Mouse (Mus musculus): ENCODE measurements around the gene Fam160a2.
A peak's percentile ranks its signal among the peaks of the same experiment; 100 is the strongest.

Gene Fam160a2

DNA sequence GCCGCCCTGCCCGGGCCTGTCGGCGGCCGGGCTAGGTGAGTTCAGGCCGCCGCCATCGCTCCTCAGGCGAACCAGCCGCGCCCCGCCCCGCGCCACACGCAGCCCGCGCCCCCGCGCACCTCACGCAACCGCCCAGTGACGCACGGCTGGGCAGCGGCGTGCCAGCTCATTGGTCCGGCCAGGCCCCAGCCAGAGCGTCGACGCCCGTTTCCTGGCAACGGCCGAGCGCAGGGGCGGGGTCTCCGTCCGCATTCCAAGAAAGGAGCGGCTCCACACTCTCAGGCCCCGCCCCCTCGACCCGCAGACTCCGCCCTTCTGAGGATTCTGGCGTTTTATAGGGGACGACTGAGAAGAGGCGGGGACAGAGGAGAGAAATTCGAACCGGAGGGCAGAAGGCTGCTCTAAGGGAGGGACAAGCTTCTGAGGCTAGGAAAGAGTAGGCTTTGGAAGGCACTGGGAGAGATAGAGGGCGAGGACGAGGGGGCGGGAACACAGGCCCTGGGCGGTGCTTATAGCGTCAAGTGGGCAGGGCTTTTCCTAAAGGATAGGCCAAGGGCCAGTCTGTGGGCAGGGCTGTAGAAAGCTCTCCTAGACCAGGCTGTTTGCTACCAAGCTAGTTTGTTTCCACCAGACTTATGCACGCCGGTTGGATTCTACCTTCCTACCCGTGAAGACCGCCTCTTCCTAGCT lies at the start of gene Fam160a2:
Gene Fam160a2, minus strand, starts transcription at position 120 of the 690 bp plus-strand sequence.
- peak; percentile 97 for DNase-seq (ENCODE audit: low read depth, low spot score)

DNA sequence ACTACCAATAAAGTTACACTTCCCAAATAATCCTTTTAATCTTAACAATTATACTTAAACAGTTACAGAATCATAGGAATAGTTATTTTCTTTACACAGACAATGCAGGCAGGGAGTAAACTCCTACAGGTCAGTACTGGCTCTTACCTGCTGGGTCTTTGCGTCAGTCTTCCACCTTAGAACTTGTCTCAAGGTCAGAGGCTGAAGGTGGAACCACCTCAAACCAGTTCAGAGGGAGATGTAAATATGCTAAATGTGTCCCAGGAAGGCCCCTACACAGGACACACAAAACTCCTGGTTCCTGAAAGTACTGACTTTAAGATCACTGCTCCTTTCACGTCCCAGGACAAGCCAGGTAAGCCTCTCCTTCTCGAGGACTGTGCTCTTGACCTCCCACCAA lies 45.2 kb upstream of the Fam160a2 start:
- no peak for DNase-seq (ENCODE audit: low read depth, low spot score)

DNA sequence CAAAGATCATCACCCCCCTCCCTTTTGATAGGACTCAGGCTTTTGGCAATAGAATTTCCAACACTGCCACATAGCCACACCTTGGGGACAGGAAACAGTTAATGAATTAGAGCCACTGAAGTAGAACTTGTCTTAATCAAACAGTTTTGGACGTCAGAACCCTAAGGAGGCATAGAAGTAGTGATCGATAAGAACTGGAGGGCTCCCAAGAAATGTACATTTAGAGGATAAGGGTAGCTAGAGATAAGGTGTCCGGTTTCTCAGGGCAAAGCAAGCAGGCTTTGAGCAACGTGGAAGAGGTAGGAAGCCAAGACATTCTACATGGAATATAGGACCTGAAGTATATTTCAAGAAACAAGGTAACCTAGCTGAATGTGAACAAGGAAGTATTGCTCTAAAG lies 41.6 kb upstream of the Fam160a2 start:
- no peak for DNase-seq (ENCODE audit: low read depth, low spot score)

DNA sequence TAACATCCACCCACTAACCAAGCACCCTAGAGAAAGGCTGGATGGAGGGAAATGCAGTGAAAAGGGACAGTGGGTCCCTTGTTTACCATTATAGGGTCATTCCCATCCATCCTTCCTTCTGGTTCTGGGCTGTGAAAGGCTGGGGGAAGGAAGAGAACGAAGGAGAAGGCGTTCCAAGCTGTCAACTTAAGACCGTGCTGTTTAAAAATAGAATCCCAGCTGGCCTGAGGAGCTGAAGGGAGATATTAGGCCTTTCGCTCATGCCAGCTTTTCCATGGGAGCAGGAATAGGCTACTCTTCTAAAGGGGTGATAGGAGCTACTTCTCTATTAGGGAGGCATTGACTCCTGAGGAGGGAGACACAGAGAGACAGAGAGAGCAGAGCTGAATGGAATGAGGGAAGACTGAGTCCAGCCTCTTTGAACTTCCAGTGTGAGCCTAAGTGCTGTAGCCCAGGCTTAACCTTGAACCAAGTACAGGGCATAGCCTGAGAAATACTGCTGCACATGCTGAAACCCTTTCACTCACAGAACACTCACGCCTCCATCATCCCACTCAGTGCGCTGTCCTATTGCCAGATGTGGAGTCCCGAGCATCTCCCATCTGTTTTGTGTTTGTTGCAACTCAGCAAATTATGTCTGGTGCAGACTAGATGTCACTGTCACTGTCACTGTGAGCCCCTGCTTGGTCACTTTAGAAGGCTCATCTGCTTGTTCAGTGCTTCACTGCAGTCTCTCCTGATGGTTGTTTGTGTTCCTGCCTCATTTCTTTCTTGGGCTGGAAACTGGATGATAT lies 38.3 kb upstream of the Fam160a2 start:
- no peak for DNase-seq (ENCODE audit: low read depth, low spot score)

DNA sequence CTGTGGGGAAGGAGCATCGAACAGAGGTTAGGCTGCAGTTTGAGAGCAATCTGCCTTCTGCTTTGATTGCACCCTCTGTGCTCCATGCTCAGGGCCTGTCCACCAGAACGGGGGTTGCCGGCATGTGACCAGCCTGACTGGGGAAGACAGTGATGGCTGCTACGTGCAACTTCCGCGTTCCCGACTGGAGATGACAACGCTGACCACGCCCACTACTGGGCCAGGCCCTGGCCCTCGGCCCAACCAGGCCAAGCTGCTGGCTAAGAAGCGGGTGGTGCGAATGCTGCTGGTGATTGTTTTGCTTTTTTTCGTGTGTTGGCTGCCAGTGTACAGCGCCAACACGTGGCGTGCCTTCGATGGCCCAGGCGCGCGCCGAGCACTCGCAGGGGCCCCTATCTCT lies 34.9 kb upstream of the Fam160a2 start:
- no peak for DNase-seq (ENCODE audit: low read depth, low spot score)

DNA sequence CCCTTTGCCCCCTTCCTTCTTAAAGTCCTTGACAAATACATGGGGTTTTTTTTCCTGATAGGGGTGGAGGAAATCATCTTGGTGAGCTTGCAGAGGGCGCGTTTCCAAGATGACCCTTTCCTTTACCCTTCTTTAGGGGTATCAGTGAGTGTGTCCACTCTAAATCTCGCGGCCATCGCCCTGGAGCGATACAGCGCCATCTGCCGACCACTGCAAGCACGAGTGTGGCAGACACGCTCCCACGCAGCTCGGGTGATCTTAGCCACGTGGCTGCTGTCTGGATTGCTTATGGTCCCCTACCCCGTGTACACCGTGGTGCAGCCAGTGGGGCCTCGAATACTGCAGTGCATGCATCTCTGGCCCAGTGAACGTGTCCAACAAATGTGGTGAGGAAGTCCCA lies 34.0 kb upstream of the Fam160a2 start:
- DNase-seq (ENCODE audit: low read depth, low spot score): no peak

DNA sequence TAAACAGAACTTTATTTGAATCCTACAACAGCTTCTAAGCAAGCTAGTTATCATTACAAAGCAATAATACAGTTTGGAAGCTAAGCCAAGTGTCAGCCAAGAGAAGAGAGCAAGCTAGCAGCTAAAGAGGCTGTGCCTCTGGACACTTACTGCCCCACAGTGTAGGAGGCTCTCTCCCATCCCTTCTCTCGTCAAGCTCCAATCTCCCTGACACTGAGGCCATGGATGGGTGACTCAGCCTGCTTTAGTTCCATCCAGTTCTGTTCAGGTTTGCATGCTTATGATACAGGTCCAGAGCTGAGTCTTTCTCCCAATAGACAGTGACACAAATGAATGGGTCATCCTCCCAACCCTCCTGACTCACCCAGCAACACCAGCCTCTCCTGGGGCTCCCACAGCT lies 32.2 kb upstream of the Fam160a2 start:
- no peak for DNase-seq (ENCODE audit: low read depth, low spot score)

DNA sequence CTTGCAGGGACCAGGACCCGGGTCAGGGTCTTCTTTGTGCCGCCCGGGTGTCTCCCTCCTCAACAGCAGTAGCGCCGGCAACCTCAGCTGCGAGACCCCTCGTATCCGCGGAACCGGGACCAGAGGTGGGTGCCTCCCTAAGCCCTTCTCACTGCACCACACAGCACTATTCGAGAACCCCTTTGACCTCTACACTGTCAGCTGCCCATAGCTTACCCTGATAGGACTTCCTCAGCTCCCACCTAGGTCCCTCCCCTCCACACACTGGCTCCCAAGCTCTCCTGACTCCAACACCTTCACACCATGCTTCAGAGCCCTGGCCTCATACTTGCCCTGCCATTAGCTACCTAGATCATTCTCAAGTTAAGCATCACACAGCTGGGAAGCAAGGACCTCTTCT lies 26.2 kb upstream of the Fam160a2 start:
- no peak for DNase-seq (ENCODE audit: low read depth, low spot score)

DNA sequence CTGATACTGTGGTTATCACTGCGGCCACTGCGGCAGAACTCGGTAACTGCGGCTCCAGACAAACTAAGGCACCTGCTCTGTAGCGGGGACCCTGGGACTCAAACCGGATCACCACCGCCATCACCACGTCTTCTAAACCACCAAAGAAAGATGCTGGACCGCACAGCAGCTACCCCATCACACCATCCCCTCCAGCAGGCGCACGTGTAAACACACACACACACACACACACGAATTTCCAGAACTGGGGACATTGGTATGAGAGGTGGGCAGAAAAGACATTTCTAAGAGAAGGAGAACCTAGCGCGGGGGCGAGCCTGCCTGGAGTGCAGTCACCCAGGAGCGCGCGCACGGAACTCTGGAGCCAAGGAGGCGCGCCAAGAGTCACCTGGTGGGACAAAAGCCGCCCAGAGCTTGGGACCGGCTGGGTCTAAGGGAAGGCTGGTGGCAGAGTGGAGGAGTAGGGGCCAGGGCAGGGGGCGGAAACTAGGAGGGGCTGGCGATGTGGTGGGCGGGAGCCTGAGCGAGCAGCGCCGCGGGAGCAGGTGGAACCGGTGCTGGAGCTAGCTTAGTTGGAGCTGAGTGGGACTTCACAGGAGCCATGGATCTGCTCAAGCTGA lies 25.7 kb upstream of the Fam160a2 start, which contains the start of gene Cckbr:
Gene Cckbr, plus strand, starts transcription at position 308 of the 620 bp plus-strand sequence.
- no peak for DNase-seq (ENCODE audit: low read depth, low spot score)

DNA sequence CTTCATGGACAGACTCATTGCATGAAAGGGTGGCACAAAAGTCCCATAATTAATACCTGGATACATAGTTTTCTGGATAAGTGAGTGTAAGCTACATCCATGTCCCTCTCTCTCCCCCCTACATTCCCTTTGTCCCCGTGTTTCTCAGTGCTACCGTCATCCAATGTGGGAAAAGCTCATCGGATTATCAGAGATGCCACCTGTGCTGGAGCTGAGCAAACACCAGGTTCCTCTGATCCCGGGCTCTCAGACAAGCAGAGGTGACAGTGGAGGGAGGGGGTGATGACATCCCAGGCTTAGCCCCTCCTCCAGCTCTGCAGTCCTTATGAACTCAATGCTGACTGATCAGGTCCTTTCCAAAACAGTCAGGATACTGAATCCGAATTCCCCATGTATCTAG lies 24.5 kb upstream of the Fam160a2 start:
- DNase-seq (ENCODE audit: low read depth, low spot score): no peak

DNA sequence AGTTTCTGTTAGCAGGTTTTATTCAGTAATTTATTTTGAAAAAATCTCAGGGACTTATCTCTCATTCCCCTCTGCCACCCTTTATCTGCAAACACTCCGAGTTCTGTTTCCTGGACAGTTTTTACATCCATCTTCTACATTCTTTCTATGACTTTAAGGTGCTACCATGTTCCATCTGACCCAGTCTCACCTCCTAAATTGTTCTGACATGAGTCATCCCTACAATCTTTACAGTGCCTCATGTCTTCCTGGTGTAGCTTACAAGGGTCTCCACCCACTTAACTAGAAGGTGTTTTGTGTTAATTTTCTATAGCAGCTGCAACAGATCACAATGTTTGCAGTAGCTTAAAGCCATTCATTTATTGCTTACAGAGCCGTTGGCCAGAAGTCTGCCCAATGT lies 21.0 kb upstream of the Fam160a2 start:
- DNase-seq (ENCODE audit: low read depth, low spot score): no peak

DNA sequence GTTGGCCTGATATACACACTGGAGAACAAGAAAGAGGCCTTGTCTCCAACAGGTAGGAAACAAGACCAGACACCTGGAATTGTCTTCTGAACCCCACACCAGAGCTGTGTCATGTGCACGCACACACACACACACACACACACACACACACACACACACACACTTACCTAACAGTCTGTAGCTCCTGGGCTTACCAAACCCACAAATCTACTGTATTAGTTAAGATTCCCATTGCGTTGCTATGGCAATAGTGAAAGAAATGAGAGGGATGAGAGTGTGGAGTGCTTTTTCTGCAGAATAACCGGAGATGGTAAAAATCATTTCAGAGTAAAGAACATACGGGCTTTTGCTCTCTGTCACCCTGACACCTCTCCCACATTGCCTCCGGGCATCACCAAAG lies 18.3 kb upstream of the Fam160a2 start:
- no peak for DNase-seq (ENCODE audit: low read depth, low spot score)

DNA sequence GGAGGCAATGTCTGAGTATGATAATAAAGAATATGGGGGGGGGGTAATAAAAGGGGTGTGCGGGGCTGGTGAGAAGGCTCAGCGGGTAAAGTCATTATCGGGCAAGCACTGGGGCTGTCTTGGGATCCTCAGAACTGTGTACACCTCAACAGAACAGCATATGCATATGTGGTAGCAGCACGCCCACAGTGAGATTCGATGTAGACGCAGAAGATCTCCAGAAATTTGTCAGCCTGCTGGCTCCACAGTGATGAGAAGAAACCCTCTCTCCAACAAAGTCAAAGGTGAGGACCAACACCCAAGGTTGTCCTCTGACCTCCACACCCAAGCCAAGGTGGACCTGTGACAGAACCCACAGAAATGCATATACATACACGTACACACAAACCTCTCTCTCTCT lies 16.7 kb upstream of the Fam160a2 start:
- DNase-seq (ENCODE audit: low read depth, low spot score): no peak

DNA sequence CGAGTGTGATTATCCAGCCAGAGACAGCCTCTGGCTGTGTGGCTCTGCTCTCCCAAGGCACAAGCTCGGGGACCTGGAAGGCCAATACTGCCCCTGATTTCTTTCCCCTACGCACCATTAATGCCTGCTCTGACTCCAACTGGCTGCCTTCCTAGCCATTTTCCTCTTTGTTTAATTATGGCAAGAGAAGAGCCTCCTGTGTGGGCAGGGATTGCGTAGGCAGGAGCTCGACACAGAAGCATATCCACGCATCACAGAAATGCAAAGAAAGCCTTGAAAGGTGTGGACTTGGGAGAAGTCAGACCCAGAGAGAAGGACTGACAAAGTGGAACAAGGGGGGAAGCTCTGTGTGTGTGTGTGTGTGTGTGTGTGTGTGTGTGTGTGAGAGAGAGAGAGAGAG lies 14.5 kb upstream of the Fam160a2 start:
- no peak for DNase-seq (ENCODE audit: low read depth, low spot score)

DNA sequence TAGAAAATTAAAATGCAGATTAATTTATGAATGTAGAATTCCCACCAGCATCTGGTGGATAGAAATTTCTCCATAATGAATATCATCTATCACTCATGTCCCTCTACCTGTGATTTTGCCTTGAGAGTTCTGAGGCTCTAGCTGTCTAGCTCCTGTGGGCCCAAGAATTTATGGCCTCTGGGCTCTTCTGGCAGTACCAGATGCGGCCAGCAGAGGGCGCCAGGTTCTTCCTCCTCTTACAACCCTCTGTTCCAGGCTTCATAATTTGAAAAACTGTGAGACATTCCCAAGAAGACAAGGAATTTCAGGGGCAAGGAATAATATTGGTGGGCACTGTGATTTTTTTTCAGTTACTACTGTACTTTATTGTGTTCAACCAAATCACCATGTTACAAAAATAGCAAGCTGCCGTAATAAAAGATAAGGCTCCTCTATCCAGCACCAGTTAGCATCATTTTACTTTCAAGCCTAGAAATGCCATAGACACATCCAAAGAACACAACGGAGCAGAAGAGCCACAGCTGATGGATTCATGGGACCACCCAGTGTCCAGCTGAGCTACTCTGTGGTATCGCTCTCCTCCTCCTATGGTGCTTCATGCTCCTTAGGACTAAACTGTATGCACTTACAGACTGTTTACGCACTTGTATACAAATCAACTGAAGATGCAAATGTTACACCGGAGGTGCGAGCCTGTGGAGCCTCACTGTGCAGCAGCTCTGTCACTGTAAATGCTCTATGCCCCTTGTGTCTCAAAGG lies 12.2 kb upstream of the Fam160a2 start:
- peak; percentile 53 for DNase-seq (ENCODE audit: low read depth, low spot score)

DNA sequence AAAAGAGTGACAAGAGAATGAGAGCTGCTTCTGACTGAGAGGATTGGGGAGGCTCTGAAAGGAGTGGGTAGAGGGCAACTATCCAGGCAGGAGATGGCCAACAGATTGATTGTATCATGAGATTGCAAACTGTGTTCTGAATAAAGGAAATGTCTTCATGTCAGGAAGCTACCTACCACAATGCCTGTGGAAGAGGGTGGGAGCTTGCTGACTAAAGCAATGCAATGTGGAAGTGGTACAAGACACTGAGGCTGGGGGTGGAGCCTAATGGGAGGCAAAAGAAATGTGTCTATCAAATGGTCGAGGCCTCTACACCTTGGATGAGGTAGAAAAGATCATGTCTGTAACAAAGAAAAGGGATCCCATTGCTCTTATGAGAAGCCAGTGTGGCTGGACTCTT lies 6.5 kb upstream of the Fam160a2 start:
- no peak for DNase-seq (ENCODE audit: low read depth, low spot score)

DNA sequence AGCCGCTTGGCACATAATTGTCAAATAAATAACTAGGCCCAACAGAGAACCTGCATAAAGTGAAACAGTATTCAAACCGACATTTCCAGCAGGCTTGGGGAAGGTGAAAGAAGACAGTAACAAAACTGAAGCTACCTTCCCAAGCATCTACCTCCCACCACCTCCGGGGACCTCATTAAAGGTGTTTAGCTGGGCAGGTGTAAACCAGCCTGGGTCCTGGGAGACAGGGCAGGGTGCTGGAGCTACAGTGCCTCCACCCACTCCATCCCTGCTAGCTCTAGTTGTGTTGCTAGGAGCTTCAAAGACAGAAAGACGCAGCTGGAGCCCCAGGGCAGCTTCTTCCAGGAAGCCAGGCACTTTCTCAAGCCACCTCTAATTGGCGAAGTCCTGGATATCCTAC lies 4.4 kb upstream of the Fam160a2 start, which contains the start of gene Cnga4:
Gene Cnga4, plus strand, starts transcription at position 301 of the 400 bp plus-strand sequence.
- no peak for DNase-seq (ENCODE audit: low read depth, low spot score)

DNA sequence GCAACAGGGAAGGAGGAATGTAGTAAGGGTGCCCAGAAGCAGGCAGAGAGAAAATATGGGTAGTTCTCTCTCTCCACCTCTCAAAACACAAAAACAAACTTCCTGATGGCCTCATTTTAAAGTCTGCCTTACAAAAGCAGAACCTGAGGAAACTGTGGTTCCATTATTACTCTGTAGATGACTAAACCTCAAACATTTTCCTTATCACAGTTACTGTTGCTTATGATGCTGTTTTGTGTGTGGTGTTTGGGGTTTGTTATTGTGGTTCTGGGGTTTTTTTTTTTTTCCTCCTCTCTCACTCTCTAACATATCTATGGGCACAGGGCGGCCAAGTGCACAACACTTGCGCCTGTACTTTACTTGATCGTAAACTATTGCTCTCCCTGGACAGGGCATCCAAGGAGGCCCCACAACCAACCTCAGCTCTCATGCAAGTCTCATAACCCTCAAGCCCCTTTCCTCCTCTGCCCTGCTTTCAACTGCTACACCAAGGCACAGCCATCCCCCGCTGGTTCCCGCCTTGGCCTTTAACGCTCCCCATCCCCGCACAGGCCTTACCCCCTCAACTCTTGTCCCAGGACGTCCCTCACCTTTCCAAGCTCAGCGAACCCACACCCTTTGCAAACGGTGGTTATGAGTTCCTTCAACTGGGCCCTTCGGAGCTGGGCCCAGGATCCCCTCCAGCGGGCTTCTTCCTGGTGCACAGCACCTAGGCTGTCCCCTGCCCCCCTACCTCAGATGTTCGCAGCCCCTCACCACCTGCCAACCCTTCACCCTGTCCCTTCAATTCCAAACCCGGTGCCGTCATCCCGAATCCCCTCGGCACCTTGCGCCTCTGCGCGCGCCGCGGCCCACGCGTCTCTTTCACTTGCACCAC lies 558 bp downstream of the Fam160a2 start:
- DNase-seq (ENCODE audit: low read depth, low spot score): peak; percentile 77

DNA sequence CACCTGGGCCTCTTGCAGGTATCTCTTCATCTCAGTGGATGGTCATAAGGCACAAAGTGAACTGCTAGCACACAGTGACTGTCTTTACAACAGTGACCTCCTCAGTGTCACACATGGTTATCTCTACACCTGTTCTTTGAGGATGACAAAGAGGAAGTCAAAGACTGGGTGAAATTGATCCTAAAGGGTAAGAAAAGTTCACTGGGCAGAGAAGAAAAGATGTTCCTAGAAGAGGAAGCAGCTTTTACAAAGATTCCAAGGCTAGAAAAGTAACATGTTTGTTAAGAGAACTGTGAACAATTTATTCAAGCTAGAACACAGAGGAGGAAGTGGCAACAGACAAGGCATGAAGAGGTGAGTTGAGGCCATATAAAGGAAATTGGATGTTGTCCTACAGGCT lies 3.7 kb downstream of the Fam160a2 start:
- DNase-seq (ENCODE audit: low read depth, low spot score): no peak

DNA sequence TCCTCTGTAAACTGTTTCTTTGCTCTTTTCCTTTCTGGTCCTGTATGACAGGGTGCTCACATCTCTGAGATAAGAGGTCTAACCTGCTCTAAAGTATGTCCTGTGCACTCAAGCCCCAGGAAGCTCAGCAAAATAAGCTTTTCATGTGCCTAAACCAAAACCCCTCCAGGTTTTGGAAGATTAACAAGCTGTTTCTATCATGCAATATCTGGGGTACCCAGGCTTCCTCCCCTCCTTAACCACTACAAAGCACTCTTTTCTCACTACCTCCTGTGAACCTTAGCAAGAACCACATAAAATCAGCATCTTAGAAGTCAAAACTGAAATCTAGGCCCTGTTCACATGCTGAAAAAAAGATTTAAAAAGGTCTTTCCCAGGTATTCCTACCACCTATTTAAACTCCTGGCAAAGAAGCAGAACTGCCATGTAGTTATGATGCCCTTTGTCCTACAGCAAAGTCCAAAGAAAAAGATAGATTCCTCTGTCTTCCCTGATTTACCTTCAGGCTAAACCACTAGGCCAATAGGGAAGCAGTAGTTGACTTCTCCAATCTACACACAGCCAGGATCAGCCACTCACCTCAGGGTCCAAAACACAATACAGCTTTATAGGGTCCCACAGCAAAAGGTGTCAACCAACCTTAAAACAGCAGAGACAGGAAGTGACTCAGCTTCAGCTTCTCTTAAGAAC lies 4.6 kb downstream of the Fam160a2 start:
- DNase-seq (ENCODE audit: low read depth, low spot score): peak; percentile 55
